Mouse (Mus musculus): ENCODE results near the gene Epm2aip1. TPM values are rescaled to one million over a fixed set of nuclear protein-coding genes. Genes with fewer than 3 reads are reported as not detected.

The Epm2aip1 gene
- total and polyA plus RNA-seq, 3 experiments: 3.4 to 7.4 TPM; not detected in 1

- Histone ChIP-seq H3K27me3 (ENCODE audit: control insufficient read depth in 1 of 2, insufficient read depth in 2 of 2, low read length in 2 of 2) (no peaks in the 10 kb centered on the region), H3K4me1 (ENCODE audit: control insufficient read depth in 1 of 2, insufficient read depth in 2 of 2, low read length in 2 of 2) (no peaks in the 10 kb centered on the region), H3K9me3 (replicated peaks; ENCODE audit: insufficient read depth, low read length) (no peaks in the 10 kb centered on the region), H3K9ac (ENCODE audit: control insufficient read depth, low read depth, low read length, poor library complexity, severe bottlenecking) (no peak overlapping the region), H3K79me2 (ENCODE audit: control insufficient read depth, insufficient read depth, low read length, poor library complexity) (no peaks in the 10 kb centered on the region), H3K36me3 (ENCODE audit: control insufficient read depth in 1 of 2, insufficient read depth in 2 of 2, low read length in 2 of 2) (peaks cover 0 to 16% of the 10 kb centered on the region in 2 experiments; a peak in 2 of 4 replicates), H3K27ac (ENCODE audit: control insufficient read depth, low read depth, low read length) (no peak overlapping the region), H3K4me3 (ENCODE audit: control insufficient read depth in 1 of 2, insufficient read depth in 1 of 2, low read depth in 2 of 2, low read length in 2 of 2) (no peak overlapping the region)
- no peak for TF ChIP-seq CHD1 (IDR thresholded peaks at IDR 0.05; ENCODE audit: low read depth, low read length)
- no peak for DNase-seq (ENCODE audit: low read depth, low spot score)
Measured at GRCm38 (mm10) chr9:111239821-111240220, 31.9 kb upstream of the Epm2aip1 start.

- Histone ChIP-seq H3K4me3 (ENCODE audit: control insufficient read depth in 1 of 2, insufficient read depth in 1 of 2, low read depth in 2 of 2, low read length in 2 of 2) (no peak overlapping the region), H3K4me1 (ENCODE audit: control insufficient read depth in 1 of 2, insufficient read depth in 2 of 2, low read length in 2 of 2) (no peaks in the 10 kb centered on the region), H3K36me3 (ENCODE audit: control insufficient read depth in 1 of 2, insufficient read depth in 2 of 2, low read length in 2 of 2) (peaks cover 0 to 15% of the 10 kb centered on the region in 2 experiments; a peak in 2 of 4 replicates), H3K79me2 (ENCODE audit: control insufficient read depth, insufficient read depth, low read length, poor library complexity) (no peaks in the 10 kb centered on the region), H3K9me3 (replicated peaks; ENCODE audit: insufficient read depth, low read length) (no peaks in the 10 kb centered on the region), H3K9ac (ENCODE audit: control insufficient read depth, low read depth, low read length, poor library complexity, severe bottlenecking) (no peak overlapping the region), H3K27ac (ENCODE audit: control insufficient read depth, low read depth, low read length) (no peak overlapping the region), H3K27me3 (ENCODE audit: control insufficient read depth in 1 of 2, insufficient read depth in 2 of 2, low read length in 2 of 2) (no peaks in the 10 kb centered on the region)
- TF ChIP-seq RAD21 (IDR thresholded peaks at IDR 0.05; ENCODE audit: low read depth, low read length): no peak
- TF ChIP-seq TBP (IDR thresholded peaks at IDR 0.05; ENCODE audit: low read depth, low read length): no peak
- TF ChIP-seq GABPA (IDR thresholded peaks at IDR 0.05; ENCODE audit: low read depth, low read length): no peak
- no peak for TF ChIP-seq SIN3A (IDR thresholded peaks at IDR 0.05; ENCODE audit: low read length)
- TF ChIP-seq ZC3H11A (IDR thresholded peaks at IDR 0.05; ENCODE audit: low read depth, low read length): no peak
- no peak for TF ChIP-seq NELFE (IDR thresholded peaks at IDR 0.05; ENCODE audit: low read depth, low read length)
- TF ChIP-seq NRF1 (IDR thresholded peaks at IDR 0.05; ENCODE audit: insufficient read depth, low read depth, low read length, poor library complexity, severe bottlenecking): no peak
- DNase-seq (ENCODE audit: low read depth, low spot score): no peak
Measured at GRCm38 (mm10) chr9:111243384-111243783, 28.3 kb upstream of the Epm2aip1 start.

GRCm38 (mm10) chr9:111245546-111245945, 26.2 kb upstream of the Epm2aip1 start:
- no peak for TF ChIP-seq SIN3A (IDR thresholded peaks at IDR 0.05; ENCODE audit: low read length)
- no peak for TF ChIP-seq KAT2A (conservative IDR thresholded peaks at IDR 0.05; ENCODE audit: low read depth, low read length)
- no peak for TF ChIP-seq MAFK (IDR thresholded peaks at IDR 0.05; ENCODE audit: borderline replicate concordance, low read depth, low read length)
- no peak for TF ChIP-seq SMC3 (IDR thresholded peaks at IDR 0.05; ENCODE audit: low read depth, low read length)
- TF ChIP-seq GABPA (IDR thresholded peaks at IDR 0.05; ENCODE audit: low read depth, low read length): no peak
- no peak for TF ChIP-seq CTCF (IDR thresholded peaks at IDR 0.05 in 2 of 3, conservative IDR thresholded peaks at IDR 0.05 in 1 of 3; ENCODE audit: control insufficient read depth in 1 of 3, insufficient read depth in 1 of 3, low read depth in 2 of 3, low read length in 3 of 3, poor library complexity in 1 of 3, severe bottlenecking in 1 of 3)
- no peak for TF ChIP-seq ETS1 (IDR thresholded peaks at IDR 0.05; ENCODE audit: low read depth, low read length)
- no peak for TF ChIP-seq NELFE (IDR thresholded peaks at IDR 0.05; ENCODE audit: low read depth, low read length)
- TF ChIP-seq EP300 (IDR thresholded peaks at IDR 0.05; ENCODE audit: low read depth in 1 of 2, low read length in 2 of 2): no peak
- no peak for TF ChIP-seq MYC (IDR thresholded peaks at IDR 0.05; ENCODE audit: low read depth, low read length)
- TF ChIP-seq JUND (IDR thresholded peaks at IDR 0.05; ENCODE audit: low read depth, low read length): no peak
- TF ChIP-seq MXI1 (IDR thresholded peaks at IDR 0.05; ENCODE audit: low read depth, low read length): no peak
- H3K27me3 ChIP-seq (ENCODE audit: control insufficient read depth in 1 of 2, insufficient read depth in 2 of 2, low read length in 2 of 2): no peaks in the 10 kb centered on the region
- no peak for DNase-seq (ENCODE audit: low read depth, low spot score)
- peaks cover 0 to 18% of the 10 kb centered on the region in 2 experiments; a peak in 2 of 4 replicates for H3K36me3 ChIP-seq (ENCODE audit: control insufficient read depth in 1 of 2, insufficient read depth in 2 of 2, low read length in 2 of 2)
- H3K79me2 ChIP-seq (ENCODE audit: control insufficient read depth, insufficient read depth, low read length, poor library complexity): no peaks in the 10 kb centered on the region
- no peaks in the 10 kb centered on the region for H3K4me1 ChIP-seq (ENCODE audit: control insufficient read depth in 1 of 2, insufficient read depth in 2 of 2, low read length in 2 of 2)
- no peaks in the 10 kb centered on the region for H3K9me3 ChIP-seq (replicated peaks; ENCODE audit: insufficient read depth, low read length)
- H3K4me3 ChIP-seq (ENCODE audit: control insufficient read depth in 1 of 2, insufficient read depth in 1 of 2, low read depth in 2 of 2, low read length in 2 of 2): no peak overlapping the region
- no peak overlapping the region for H3K27ac ChIP-seq (ENCODE audit: control insufficient read depth, low read depth, low read length)
- no peak overlapping the region for H3K9ac ChIP-seq (ENCODE audit: control insufficient read depth, low read depth, low read length, poor library complexity, severe bottlenecking)

Measured in MEL (cell line).